Mouse (Mus musculus): ENCODE data around the gene Gm9639. TPM values are rescaled to one million over a fixed set of nuclear protein-coding genes. Genes with fewer than 3 reads are reported as not detected.

Gene Gm9639
- not detected for total RNA-seq (2023)

GRCm38 (mm10) chr10:77794976-77795375 lies at the start of gene Gm9639:
TSS of gene Gm9639 (minus strand) at chr10:77795076.

DNA sequence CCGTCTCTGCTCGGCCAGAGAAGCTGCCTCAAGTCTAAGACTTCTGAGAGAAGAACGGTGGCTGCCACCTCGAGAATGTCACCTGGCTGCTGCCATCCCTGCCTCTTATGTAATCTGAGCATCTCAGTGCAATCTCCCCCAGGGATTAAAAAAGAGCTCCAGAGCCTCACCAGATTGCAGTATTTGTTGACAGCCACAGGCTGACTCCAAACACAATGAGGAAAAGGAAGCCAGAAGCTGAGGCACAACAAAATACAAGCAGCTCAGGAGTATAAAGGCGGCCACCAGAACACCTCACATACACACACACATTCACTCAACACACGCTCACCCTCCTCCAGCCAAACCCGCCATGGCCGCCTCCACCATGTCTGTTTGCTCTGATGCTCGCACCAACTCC lies 40.8 kb upstream of the Gm9639 start, which contains the start of gene Krtap10-10:
Gene Krtap10-10 (plus strand): TSS at position 301 of the 400 bp plus-strand sequence.

GRCm38 (mm10) chr10:77826951-77827350 lies 32.1 kb upstream of the Gm9639 start, which contains the start of gene Krtap10-4:
TSS of gene Krtap10-4 (minus strand) at chr10:77827095.

GRCm38 (mm10) chr10:77814382-77814781 lies 19.5 kb upstream of the Gm9639 start, which contains the start of gene Gm2696:
TSS of gene Gm2696 (plus strand) at chr10:77814682.

GRCm38 (mm10) chr10:77811743-77812142 lies 16.9 kb upstream of the Gm9639 start, which contains the start of gene Gm9507:
TSS of gene Gm9507 (minus strand) at chr10:77811843.

GRCm38 (mm10) chr10:77798921-77799508 lies 4.1 kb upstream of the Gm9639 start, which contains the start of gene Gm19668:
TSS of gene Gm19668 (minus strand) at chr10:77799133.

DNA sequence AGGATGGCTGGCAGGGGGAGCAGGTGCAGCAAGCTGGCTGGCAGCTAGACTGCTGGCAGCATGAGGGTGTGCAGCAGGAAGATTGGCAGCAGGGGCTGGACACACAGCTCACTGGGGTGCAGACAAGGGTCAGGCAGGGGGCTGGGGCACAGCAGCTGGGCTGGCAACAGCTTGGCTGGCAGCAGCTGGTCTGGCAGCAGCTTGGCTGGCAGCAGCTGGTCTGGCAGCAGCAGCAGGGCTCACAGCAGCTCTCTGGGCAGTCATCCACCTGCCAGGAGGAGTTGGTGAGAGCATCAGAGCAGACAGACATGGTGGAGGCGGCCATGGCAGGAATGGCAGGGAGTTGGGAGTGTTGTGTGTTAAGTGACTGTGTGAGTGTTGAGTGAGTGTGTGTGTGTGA lies 7.0 kb downstream of the Gm9639 start, which contains the start of gene Gm7137:
Gene Gm7137 (minus strand): TSS at position 325 of the 400 bp plus-strand sequence.

GRCm38 (mm10) chr10:77782442-77782841 lies 12.4 kb downstream of the Gm9639 start, which contains the start of gene Gm3250:
TSS of gene Gm3250 (minus strand) at chr10:77782542.

DNA sequence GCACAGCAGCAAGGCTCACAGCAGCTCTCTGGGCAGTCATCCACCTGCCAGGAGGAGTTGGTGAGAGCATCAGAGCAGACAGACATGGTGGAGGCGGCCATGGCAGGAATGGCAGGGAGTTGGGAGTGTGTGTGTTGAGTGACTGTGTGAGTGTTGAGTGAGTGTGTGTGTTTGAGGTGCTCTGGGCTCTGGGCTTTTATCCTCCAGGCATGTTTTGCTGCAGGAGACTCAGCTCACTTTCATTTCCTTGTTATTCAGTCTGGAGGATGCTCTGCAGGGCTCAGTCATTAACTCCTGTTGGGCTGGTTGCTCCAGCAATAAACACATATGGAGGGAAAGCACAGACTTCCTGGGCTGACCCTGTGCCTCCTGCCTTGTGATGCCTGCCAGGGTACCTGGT lies 18.0 kb downstream of the Gm9639 start, which contains the start of gene Gm7138:
Gene Gm7138 (minus strand): TSS at position 101 of the 400 bp plus-strand sequence.

DNA sequence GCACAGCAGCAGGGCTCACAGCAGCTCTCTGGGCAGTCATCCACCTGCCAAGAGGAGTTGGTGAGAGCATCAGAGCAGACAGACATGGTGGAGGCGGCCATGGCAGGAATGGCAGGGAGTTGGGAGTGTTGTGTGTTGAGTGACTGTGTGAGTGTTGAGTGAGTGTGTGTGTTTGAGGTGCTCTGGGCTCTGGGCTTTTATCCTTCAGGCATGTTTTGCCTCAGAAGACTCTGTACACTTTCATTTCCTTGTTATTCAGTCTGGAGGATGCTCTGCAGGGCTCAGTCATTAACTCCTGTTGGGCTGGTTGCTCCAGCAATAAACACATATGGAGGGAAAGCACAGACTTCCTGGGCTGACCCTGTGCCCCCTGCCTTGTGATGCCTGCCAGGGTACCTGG lies 23.7 kb downstream of the Gm9639 start, which contains the start of gene Gm3238:
Gene Gm3238 (minus strand): TSS at position 101 of the 400 bp plus-strand sequence.

GRCm38 (mm10) chr10:77759582-77759981 lies 35.3 kb downstream of the Gm9639 start, which contains the start of gene Gm3233:
TSS of gene Gm3233 (minus strand) at chr10:77759682.

GRCm38 (mm10) chr10:77751254-77751653 lies 43.6 kb downstream of the Gm9639 start, which contains the start of gene Gm9736:
TSS of gene Gm9736 (minus strand) at chr10:77751354.

Other genes starting within 250 kb of the Gm9639 start
- gene Pttg1ip, start 213.4 kb downstream of the Gm9639 start, total RNA-seq (2023), result 100 to 1,000 TPM; 108 to 116 TPM
- gene Sumo3, start 189.0 kb downstream of the Gm9639 start, total RNA-seq (2023), result 10 to 100 TPM; 56.8 to 61.8 TPM
- gene Gm49325, start 188.9 kb downstream of the Gm9639 start, total RNA-seq (2023), result not detected
- 10 to 100 TPM; 41.1 to 46.1 TPM for gene Ube2g2, start 172.8 kb downstream of the Gm9639 start, total RNA-seq (2023)
- gene Tspear, start 108.5 kb downstream of the Gm9639 start, total RNA-seq (2023), result 1 to 10 TPM; 1.6 to 3.3 TPM
- gene Gm19402, start 104.3 kb downstream of the Gm9639 start, total RNA-seq (2023), result not detected
- gene Gm9508, start 97.8 kb downstream of the Gm9639 start, total RNA-seq (2023), result not detected
- not detected for gene Gm10272, start 88.5 kb downstream of the Gm9639 start, total RNA-seq (2023)
- gene Gm10024, start 83.6 kb downstream of the Gm9639 start, total RNA-seq (2023), result not detected
- gene Gm10142, start 79.3 kb downstream of the Gm9639 start, total RNA-seq (2023), result not detected
- gene Krtap12-1, start 74.5 kb downstream of the Gm9639 start, total RNA-seq (2023), result not detected
- not detected for gene Gm10100, start 68.6 kb downstream of the Gm9639 start, total RNA-seq (2023)
- gene Gm18596, start 52.4 kb downstream of the Gm9639 start, total RNA-seq (2023), result not detected
- gene Gm9736, start 43.7 kb downstream of the Gm9639 start, total RNA-seq (2023), result not detected
- not detected for gene Gm3233, start 35.4 kb downstream of the Gm9639 start, total RNA-seq (2023)
- not detected for gene Gm3238, start 23.8 kb downstream of the Gm9639 start, total RNA-seq (2023)
- not detected for gene Gm7138, start 18.1 kb downstream of the Gm9639 start, total RNA-seq (2023)
- gene Gm3250, start 12.5 kb downstream of the Gm9639 start, total RNA-seq (2023), result not detected
- not detected for gene Gm7137, start 6.9 kb downstream of the Gm9639 start, total RNA-seq (2023)
- gene Gm19668, start 4.1 kb upstream of the Gm9639 start, total RNA-seq (2023), result not detected
- not detected for gene Gm9507, start 16.8 kb upstream of the Gm9639 start, total RNA-seq (2023)
- not detected for gene Gm2696, start 19.6 kb upstream of the Gm9639 start, total RNA-seq (2023)
- not detected for gene Krtap10-4, start 32.0 kb upstream of the Gm9639 start, total RNA-seq (2023)
- gene Krtap10-10, start 40.9 kb upstream of the Gm9639 start, total RNA-seq (2023), result not detected
- gene Gm36176, start 51.7 kb upstream of the Gm9639 start, total RNA-seq (2023), result not detected
- gene Gm10318, start 57.8 kb upstream of the Gm9639 start, total RNA-seq (2023), result not detected
- gene Gm3285, start 66.9 kb upstream of the Gm9639 start, total RNA-seq (2023), result not detected
- not detected for gene Lrrc3, start 107.5 kb upstream of the Gm9639 start, total RNA-seq (2023)
- 1 to 10 TPM; 2.1 to 2.3 TPM for gene Trpm2, start 175.5 kb upstream of the Gm9639 start, total RNA-seq (2023)
- 10 to 100 TPM in 1 of 2 experiments, 1 to 10 TPM in 1; 5.7 to 11.2 TPM for gene 1810043G02Rik, start 183.4 kb upstream of the Gm9639 start, total RNA-seq (2023)
- 100 to 1,000 TPM in 1 of 2 experiments, 10 to 100 TPM in 1; 93.0 to 116 TPM for gene Pfkl, start 215.0 kb upstream of the Gm9639 start, total RNA-seq (2023)
- gene Dnmt3l, start 246.9 kb upstream of the Gm9639 start, total RNA-seq (2023), result not detected
- gene Aire, start 248.5 kb upstream of the Gm9639 start, total RNA-seq (2023), result not detected